Mouse (Mus musculus) left cerebral cortex, postnatal 4 days (tissue): ENCODE measurements around the gene Wdtc1. TPM values are rescaled to one million over a fixed set of nuclear protein-coding genes. Genes with fewer than 3 reads are reported as not detected.

Source experiments
- DNase-seq: peaks from one replicate; pipeline ENCODE4 v3.0.0-alpha.2; 2022
- intact Hi-C: fragments of 180-260 bp; cut with DNase I; formaldehyde crosslinking; loops from one replicate; pipeline ENCODE4 v1.15.1; 2025
- total RNA-seq, 2 experiments: library from RNA; stranded (reverse); gene quantifications; 2 replicates each; pipeline ENCODE4 v1.2.3; 2021

Gene Wdtc1
- total RNA-seq, 2 experiments from 2014 or later: 52.0 to 52.9 TPM

DNA sequence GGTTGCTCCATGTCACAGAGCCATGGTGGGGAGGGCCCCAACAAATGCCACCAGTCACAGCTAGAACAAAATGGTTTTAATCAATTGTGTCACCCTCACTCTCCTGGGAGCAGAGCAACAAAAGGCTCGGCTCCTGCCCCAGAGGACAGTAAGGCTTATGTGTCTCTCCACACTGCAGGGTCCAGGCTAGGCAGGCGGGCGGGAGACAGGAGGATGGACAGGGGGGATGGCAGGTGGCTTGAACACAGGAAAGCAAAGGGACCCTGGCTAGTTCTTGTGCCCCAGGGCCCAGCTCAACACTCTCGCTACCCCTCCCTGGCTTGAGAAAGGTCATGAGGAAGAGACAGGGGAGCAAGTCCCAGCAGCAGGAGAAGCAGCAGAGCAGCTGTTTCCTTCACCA lies 60.9 kb downstream of the Wdtc1 start:
- intact Hi-C loops: loop anchor here (10.0 kb wide), 1 partner anchor 348 kb away; no protein-coding TSS in a partner anchor
- DNase-seq: no peak

DNA sequence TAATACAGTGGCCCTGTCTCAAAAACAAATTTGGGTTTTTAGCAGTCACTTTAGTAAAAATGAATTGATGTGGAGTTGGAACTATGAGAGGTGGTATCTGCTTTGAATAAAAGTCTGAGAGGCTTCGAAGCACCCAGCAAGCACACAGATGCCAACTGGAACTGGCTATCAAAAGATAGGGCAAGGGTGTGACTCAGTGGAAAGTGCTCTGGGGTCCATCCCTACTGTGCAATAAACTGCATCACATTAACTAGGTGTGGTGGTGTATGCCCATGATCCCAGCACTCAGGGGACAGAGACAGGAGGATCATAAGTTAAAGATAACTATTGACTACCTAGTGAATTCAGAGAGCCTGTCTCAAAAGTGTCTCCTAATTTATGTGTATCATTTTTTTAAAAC lies 62.0 kb downstream of the Wdtc1 start:
- intact Hi-C loops: loop anchor here (10.0 kb wide), 1 partner anchor 346 kb away; no protein-coding TSS in a partner anchor
- DNase-seq: no peak

DNA sequence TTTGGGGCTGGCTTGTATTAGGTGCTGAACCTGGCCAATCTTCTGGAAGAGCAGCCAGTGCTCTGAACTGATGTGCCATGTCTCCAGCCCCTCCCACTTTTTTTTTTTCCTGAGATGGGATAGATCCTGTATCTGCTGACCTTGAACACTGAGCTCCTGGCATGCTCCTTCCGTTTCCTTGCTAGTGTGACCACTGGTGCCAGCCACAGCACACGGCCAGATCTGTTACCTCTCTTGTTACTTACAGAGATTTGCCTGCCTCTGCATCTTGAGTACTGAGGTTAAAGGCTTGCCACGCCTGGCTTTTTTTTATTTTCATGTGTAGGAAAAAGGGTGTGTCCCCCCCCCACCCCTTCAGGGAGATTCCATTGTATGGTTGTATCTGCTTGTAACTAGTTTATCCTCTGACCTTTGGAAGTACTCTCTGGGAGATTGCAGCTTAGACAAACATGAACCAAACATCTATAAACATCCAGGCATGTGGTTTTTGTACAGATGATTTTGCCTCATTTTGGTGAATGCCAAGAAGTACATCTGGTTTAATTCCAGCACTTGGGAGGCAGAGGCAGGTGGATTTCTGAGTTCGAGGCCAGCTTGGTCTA lies 66.7 kb downstream of the Wdtc1 start:
- intact Hi-C loops: no loop called here
- no peak for DNase-seq

DNA sequence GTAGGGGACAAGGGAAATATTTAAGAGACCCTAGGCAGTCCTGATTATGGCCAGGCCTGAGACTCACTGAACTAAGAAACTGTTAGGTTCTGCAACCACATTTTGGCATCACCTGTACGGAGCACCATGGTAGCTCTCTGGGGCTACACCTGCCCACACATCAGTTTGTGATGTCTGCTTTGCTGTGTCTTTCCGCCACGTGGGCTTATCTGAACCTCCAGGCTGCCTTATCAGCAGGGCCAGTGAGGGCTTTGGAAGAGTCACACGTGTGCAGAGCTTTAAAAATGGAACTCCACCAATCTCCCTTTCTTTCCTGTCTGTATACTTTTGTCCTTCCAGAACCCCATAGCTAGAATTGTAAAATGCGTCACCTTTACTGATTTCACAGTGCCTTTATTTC lies 67.3 kb downstream of the Wdtc1 start:
- intact Hi-C loops: no loop called here
- DNase-seq: no peak

DNA sequence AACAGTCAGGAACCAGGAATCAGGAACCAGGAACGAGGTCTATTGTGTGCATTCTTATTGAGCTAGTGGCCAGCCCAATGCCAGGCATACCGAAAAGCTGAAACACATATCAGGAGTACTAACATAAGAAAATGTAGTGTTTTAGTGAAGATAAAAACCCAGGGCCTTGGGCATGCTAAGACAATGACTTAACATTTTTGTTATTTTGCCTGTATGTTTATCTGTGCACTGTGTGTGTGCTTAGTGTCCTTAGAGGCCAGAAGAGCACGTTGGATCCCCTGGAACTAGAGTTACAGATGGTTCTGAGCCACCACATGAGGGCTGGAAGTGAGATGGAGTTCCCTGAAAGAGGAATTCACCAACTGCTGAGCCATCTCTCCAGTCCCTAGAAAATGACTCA lies 68.0 kb downstream of the Wdtc1 start:
- intact Hi-C loops: no loop called here
- DNase-seq: no peak

DNA sequence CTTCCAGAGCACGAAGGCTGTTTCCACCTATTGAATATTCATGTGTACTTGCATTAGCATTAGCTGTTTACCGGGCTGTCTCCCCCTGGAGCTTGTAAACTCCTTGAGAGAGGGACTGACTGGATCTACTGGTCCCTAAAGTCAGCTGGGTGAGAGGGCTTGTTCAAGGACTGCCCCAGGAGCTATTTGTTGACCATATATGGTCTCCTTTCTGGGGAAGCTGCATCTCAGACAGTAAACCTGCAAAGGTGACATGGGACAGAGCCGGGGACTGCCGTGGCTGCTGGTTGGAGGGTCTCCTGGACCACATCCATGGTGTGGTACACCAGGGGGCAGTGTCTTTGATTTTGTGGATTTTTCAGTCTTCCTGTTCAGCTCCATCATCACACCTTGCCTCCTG lies 70.6 kb downstream of the Wdtc1 start:
- intact Hi-C loops: no loop called here
- no peak for DNase-seq

DNA sequence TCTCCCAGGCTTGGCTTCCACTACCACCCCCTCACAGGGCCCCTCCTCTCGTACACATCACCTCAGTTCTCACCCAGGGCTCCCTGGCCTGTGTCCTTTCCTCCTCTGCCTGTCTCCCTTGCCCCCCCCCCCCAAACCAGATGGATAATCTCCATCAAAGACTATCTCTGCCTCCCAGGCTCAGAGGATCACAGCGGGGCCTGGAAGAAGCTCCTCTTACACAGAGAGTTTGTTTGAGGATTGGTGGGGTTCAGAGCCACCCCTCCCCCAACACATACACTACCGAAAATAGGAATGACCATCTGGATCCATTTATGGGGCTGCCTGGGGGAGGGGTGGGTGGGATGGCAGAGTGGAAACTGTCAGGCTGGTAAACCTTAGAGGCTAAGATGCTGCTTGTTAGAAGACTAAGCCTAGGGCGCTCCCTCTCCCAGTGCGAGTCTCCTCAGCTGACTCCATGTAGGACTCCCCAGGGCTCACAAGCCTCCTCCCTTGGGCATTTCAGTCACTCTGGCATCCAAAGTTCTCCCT lies 71.3 kb downstream of the Wdtc1 start:
- peak; percentile 80 for DNase-seq
- intact Hi-C loops: no loop called here

DNA sequence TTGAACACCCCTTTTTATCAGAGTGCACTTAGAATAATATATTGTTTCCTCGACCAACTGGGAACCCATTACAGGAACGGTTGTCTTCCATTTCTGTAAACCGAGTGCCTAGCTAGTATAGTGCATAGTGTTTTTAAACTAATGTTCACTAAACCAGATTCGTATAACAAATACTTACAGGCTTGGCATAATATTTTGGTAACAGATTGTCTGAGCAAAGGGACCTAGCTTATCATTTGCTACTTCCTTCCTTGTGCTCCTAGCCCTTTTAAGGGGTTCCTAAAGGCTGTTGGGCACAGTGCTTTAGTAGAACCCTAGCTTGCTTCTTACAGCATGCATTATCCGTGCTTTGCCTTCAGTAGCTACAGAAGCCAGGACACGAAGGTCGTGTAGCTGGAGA lies 71.8 kb downstream of the Wdtc1 start:
- no peak for DNase-seq
- intact Hi-C loops: no loop called here

DNA sequence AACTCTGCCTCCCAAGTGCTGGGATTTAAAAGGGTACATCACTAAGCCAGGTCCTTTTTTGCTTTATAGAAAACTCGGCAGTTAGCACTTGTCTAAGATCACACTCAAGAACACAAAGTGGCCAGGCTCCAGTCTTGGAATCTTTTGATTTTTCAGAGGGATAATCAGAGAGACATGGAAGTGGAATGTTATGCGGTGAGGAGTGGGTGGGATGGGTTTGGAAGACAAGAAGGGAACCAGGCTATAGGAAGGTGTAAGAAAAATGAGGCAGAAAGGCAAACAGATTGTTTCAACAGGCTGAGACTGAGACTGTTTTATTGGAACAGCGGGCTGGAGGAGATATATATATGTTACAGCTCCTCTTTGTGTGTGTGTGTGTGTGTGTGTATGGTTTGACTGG lies 74.8 kb downstream of the Wdtc1 start:
- no peak for DNase-seq
- intact Hi-C loops: no loop called here

DNA sequence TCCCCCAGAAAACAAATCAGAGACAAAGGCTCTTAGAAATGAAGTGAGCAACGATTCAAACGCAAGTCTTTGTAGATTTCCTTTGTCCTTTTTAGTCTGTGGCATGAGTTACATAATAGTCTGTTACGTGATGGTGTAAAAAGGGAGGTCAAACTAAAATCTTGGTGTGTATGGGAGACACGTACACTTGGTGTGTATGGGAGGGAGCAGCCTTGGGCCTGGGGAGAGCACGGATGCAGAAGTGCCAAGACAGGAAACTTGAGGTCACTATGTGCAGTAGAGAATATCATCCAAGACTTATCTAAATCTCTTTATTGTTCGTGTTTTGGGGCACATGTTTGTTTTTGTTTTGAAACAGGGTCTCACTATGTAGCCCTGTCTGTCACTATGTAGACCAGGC lies 75.2 kb downstream of the Wdtc1 start:
- intact Hi-C loops: no loop called here
- no peak for DNase-seq

DNA sequence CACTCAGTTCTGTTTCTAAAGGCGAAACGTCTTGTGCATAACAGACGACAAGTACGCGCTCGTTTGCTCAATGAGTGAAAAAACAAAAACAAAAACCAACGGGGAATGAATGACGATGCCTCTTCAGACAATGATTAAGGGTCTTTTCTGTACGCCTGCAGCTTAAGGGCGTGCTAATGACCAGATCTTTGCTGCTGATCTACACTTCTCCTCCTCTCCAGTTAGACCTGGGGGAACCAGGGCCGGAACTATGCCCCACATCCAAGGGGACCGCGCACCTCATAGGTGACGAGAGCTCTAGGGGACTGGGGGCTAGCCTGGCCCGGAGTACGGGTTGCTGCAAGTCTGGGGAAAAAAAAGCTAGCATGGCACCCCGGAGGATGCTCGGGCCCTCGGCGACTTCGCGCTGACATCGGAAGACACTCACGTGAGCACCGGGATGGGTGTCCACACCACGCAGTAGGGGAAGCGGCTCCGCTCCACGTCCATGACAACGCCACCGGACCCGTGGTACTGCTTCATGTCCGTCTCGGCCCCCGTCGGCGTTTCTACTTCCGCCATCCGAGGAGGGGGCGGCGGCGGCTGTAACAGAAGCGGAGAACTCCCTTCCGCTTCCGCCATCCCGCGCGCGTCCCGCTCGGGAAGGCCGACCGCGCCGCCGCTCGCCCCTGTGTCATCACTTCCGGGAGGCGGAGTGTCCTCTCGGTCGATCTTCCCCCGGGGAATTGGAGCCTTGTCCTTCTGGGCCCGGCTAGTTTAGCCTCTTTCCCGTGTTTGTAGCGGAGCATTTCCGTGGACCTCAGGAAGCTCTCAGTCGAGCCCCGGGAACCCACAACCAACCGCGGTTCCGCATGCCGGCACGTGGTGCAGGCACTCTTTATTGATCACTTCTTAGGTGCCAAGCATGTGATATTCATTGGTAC lies 75.9 kb downstream of the Wdtc1 start, which contains the start of gene Tmem222:
Gene Tmem222 (minus strand): TSS at position 689 of the 923 bp plus-strand sequence.
- intact Hi-C loops: no loop called here

DNA sequence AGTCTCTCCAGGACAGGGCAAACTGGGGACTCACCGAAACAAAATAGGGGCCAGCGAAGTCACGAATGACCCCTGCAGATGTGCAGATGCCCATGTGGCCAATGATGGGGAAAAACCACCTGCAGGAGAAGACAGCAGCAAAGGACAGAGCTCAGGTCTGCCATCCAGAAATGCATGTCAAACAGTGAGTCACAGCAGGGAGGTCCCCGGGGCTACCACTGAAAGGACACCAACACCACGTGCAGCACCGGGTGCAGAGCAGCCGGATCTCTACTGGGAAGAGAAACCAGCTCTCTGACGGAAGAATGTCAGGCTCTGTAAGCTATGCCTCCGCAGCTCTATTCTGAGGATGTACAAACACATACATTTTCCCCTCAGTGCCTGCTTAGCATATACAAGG lies 82.4 kb downstream of the Wdtc1 start:
- intact Hi-C loops: no loop called here
- no peak for DNase-seq

More for the DNA sequence above, 75.9 kb downstream of the Wdtc1 start, which contains the start of gene Tmem222:
- peak; percentile 95 for DNase-seq

DNA sequence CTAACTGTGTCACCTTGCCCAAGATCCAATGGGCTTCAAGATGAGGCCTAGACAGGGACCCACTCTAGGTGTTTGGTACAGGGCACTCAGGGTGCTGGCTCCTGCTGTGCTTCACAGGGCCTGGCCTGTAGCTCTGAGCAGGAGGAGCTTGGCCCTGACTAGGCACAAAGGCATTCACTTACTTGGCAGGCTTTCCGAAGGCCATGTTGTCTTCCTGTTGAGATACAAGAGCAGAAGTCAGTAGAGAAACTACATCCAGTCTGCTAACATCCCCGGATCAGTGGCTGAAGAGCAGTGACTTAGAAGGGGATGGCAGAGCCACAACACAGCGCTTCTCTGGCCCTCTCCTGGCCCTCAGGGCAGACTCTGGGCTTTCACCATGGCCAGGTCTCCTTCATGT lies 83.7 kb downstream of the Wdtc1 start:
- intact Hi-C loops: no loop called here
- no peak for DNase-seq

DNA sequence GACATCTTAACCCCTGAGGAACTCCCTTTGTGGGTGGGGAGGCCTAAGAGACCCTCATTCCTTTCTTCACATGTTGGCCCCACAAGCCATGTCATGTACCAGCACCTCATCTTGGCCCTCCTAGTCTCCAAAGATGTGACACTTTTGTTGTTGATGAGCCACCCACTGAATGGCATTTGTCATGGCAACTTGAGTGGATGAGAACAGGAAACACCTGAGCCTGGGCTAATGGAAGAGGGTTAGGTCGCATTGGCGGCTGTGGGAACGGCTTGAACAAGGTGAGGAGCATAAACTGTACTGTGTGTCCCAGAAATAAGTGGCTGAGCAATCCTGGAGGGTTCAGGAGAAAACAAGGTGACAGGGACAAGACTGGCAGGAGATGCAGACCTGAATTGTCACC lies 84.3 kb downstream of the Wdtc1 start:
- intact Hi-C loops: no loop called here
- DNase-seq: no peak

DNA sequence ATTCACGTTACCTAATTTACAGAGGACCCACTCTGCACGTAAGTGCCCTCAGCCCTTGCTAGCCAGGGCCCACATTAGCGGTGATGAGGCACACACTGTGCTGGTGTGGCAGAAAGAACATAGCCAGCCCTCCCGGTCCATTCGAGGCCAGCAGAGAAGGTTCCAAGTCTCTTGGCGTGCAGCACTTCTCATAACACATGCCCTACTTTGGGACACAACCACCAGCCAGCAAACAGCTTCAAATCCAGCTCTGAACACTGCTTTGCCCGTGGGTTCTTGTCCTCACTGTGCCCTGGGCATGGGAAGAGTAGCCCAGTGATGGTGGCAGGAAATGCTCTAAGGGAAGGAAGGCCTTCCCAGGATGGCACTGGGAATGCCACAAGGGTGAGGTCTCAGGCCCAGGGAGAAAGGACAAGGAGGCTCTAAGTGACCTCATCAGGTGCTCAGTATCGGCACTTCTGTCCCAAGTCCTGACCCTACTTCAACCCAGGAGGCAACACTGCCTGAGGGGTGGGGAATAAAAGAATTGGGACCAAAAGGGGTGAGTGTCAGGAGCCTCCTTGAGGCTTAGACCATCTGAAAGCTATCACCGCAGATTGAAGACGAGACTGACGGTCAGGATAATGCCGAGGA lies 86.9 kb downstream of the Wdtc1 start:
- intact Hi-C loops: no loop called here
- no peak for DNase-seq

DNA sequence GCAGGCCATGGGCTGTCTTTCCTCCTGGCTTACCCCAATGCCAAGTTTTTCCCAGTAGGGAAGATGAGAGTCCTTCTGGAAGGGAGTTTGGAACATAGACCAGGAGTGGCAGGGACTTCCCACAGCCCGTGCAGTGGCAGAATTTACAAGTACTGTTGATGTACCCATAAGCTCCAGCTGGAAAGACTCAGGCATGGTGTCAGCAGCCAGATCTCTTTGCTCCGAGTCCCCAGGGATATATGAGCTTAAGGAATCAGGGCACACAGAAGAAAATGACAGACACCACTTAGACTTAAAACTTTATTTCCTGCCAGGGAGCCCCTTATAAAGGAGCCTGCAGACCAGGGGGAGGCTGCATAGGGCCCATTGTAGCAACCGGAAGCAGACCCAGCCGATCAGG lies 87.5 kb downstream of the Wdtc1 start:
- intact Hi-C loops: no loop called here
- DNase-seq: no peak

DNA sequence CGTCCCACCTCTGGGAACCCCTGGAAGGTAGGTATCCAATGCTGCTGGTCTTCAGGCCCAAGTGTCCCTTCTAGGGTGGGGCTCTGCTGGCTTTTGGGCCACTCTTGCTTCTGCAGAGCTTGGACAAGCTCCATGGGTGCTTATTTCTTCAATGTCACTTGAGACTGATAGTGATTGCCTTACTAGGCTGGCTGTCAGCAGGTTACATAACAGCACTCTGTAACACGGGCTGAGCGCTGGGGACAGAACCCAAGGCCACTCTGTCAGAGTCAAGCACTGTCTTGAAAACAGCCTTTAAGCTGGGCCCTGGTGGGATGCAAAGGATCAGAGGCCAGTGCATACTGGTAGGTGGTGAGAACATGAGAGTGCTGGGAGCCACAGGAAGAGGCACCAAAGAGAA lies 88.0 kb downstream of the Wdtc1 start:
- no peak for DNase-seq
- intact Hi-C loops: no loop called here

DNA sequence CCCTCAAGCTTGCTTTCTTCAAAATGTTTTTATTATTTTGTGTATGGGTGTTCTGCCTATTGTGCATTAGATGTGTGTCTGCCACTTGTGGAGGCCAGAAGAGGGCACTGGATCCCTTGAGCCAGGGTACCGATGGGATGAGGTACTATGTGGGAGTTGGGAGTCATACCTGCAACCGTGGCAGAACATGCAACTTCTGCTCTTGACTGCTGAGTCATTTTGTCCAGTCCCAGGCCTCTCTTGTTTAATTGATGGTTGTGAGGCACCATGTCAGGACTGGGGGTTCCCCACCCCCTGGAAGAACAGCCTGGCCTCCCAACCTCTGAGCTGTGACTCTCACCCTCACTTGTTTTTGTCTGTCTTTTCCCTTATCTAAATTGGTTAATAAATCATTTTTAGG lies 88.7 kb downstream of the Wdtc1 start:
- no peak for DNase-seq
- intact Hi-C loops: no loop called here

DNA sequence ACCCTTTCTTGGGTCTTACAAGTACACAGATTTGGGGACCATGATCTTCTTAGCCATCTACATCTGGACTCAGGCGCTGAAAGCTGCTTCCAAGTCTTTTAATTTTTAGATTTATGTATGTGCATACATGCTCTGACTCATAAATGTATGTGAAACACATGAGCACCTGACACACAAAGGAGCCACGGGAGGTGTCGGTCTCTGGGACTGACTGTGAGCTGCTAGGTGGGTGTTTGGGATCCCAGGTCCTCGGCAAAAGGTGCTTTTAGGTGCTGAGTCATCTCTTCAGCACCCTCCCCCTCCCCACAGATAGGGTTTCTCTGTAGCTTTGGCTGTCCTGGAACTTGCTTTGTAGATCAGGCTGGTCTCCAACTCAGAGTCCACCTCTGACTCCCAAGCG lies 89.5 kb downstream of the Wdtc1 start:
- intact Hi-C loops: no loop called here
- no peak for DNase-seq

DNA sequence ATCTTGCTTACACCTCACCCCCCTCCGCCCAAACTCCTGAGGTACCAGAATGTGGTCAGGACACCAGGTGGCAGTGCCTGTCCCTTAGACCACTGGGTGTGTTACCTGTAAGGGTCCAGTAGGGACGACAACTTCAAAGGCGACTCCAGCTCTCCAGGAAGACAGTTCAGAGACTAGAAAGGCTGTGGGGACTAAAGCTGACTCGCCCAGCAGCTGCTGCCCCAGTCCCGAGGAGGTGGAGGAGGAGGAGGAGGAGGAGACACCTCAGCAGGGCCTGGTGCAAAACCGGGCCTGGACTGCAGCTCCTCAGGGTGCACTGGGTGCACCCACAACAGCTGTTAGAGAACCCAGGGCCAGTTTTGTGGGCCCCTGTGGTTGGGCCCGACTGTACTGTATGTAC lies 90.4 kb downstream of the Wdtc1 start, which contains the start of gene Sytl1:
Gene Sytl1 (minus strand): TSS at position 232 of the 400 bp plus-strand sequence.
- no peak for DNase-seq
- intact Hi-C loops: no loop called here

DNA sequence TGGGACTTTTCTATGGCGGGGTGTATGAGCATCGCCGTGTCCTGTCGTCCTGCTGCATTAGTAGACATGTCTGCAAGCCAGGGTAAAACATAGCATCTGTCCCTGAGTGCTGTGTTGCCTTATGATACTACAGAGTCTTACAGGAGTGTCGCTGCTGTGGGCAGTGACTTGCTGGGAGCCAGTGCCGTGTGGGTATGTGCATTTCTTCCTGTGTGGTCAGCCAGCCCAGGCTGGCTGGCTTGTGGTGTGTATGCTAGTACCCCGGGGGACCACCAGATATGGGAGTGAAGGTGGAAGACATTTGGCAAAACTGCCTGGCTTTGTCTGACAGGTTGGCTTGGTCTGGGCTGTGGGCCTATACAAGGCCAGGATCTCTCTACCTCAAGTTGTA lies 90.9 kb downstream of the Wdtc1 start:
- intact Hi-C loops: no loop called here
- no peak for DNase-seq
